Mouse (Mus musculus) bone marrow macrophage, adult 2 months (primary cell): ENCODE measurements at regions not wholly inside any gene's neighbourhood (a gene's known extent, or its start where the extent isn't known, plus 50 kb on each side); places are given as distances from the start of the nearest gene placed in this dataset.

ENCODE experiments used
- H3K27ac ChIP-seq: 2 replicates; pipeline ENCODE4 v1.5.1; 2012; ENCODE audit warnings: low read depth, low read length; ENCODE audit not compliant: insufficient read depth
- H3K4me1 ChIP-seq: 2 replicates; pipeline ENCODE4 v1.6.1; 2012; ENCODE audit warnings: low read length; ENCODE audit not compliant: control insufficient read depth, insufficient read depth
- H3K4me3 ChIP-seq: 2 replicates; pipeline ENCODE4 v1.5.1; 2012; ENCODE audit warnings: mild to moderate bottlenecking, low read length, moderate library complexity; ENCODE audit not compliant: insufficient read depth
- CTCF ChIP-seq: IDR thresholded peaks from 2 replicates; pipeline ENCODE4 v1.5.1; 2012; ENCODE audit warnings: low read depth, mild to moderate bottlenecking, low read length, moderate library complexity
- POLR2A ChIP-seq: IDR thresholded peaks from 2 replicates; pipeline ENCODE4 v1.6.1; 2012; ENCODE audit warnings: mild to moderate bottlenecking, low read depth, low read length, borderline replicate concordance

GRCm38 (mm10) chr15:62161061-62161460, 1238.2 kb upstream of the A1bg start:
- Histone ChIP-seq H3K4me1 (peaks cover 23% of the 10 kb centered on the region), H3K4me3 (no peak overlapping the region), H3K27ac (no peak overlapping the region)
- TF ChIP-seq POLR2A (no peak), CTCF (no peak)

- Histone ChIP-seq H3K4me1 (peaks cover 28% of the 10 kb centered on the region), H3K4me3 (no peak overlapping the region), H3K27ac (no peak overlapping the region)
- no peak for TF ChIP-seq POLR2A
- no peak for TF ChIP-seq CTCF
Observed at GRCm38 (mm10) chr15:62158875-62159675, 1236.3 kb upstream of the A1bg start.

- Histone ChIP-seq H3K27ac (no peak overlapping the region), H3K4me1 (peaks cover 40% of the 10 kb centered on the region)
Observed at GRCm38 (mm10) chr15:62157200-62158033, 1234.6 kb upstream of the A1bg start.

GRCm38 (mm10) chr15:62153222-62153621, 1230.4 kb upstream of the A1bg start:
- Histone ChIP-seq H3K4me3 (no peak overlapping the region), H3K27ac (no peak overlapping the region), H3K4me1 (peaks cover 32% of the 10 kb centered on the region)
- TF ChIP-seq CTCF (no peak), POLR2A (no peak)

More at GRCm38 (mm10) chr15:62157200-62158033, 1234.6 kb upstream of the A1bg start:
- no peak for TF ChIP-seq CTCF
- TF ChIP-seq POLR2A, result no peak
- H3K4me3 ChIP-seq, result no peak overlapping the region

GRCm38 (mm10) chr15:62152133-62152532, 1229.3 kb upstream of the A1bg start:
- peaks cover 32% of the 10 kb centered on the region for H3K4me1 ChIP-seq
- no peak overlapping the region for H3K4me3 ChIP-seq
- no peak overlapping the region for H3K27ac ChIP-seq
- TF ChIP-seq CTCF (no peak), POLR2A (no peak)

GRCm38 (mm10) chr15:62151690-62152089, 1228.9 kb upstream of the A1bg start:
- H3K27ac ChIP-seq, result no peak overlapping the region
- no peak overlapping the region for H3K4me3 ChIP-seq
- TF ChIP-seq CTCF, result no peak
- no peak for TF ChIP-seq POLR2A
- peaks cover 32% of the 10 kb centered on the region for H3K4me1 ChIP-seq

- no peak overlapping the region for H3K4me3 ChIP-seq
- H3K27ac ChIP-seq, result no peak overlapping the region
- H3K4me1 ChIP-seq, result peaks cover 31% of the 10 kb centered on the region
- TF ChIP-seq POLR2A (no peak), CTCF (no peak)
Observed at GRCm38 (mm10) chr15:62150296-62150695, 1227.5 kb upstream of the A1bg start.

- no peak for TF ChIP-seq POLR2A
- TF ChIP-seq CTCF, result no peak
- Histone ChIP-seq H3K4me3 (no peak overlapping the region), H3K27ac (no peak overlapping the region), H3K4me1 (peaks cover 21% of the 10 kb centered on the region)
Observed at GRCm38 (mm10) chr15:62148680-62149237, 1225.9 kb upstream of the A1bg start.

GRCm38 (mm10) chr15:62147343-62147953, 1224.6 kb upstream of the A1bg start:
- H3K27ac ChIP-seq, result no peak overlapping the region
- TF ChIP-seq CTCF (no peak), POLR2A (no peak)
- H3K4me3 ChIP-seq, result no peak overlapping the region
- peaks cover 10% of the 10 kb centered on the region for H3K4me1 ChIP-seq
